Mouse (Mus musculus): ENCODE results near the gene Dysf. TPM values are rescaled to one million over a fixed set of nuclear protein-coding genes. Genes with fewer than 3 reads are reported as not detected.
A peak's percentile ranks its signal among the peaks of the same experiment; 100 is the strongest.

Gene Dysf
- polyA plus RNA-seq, 1 experiment from 2014 or later: 2.3 TPM

DNA sequence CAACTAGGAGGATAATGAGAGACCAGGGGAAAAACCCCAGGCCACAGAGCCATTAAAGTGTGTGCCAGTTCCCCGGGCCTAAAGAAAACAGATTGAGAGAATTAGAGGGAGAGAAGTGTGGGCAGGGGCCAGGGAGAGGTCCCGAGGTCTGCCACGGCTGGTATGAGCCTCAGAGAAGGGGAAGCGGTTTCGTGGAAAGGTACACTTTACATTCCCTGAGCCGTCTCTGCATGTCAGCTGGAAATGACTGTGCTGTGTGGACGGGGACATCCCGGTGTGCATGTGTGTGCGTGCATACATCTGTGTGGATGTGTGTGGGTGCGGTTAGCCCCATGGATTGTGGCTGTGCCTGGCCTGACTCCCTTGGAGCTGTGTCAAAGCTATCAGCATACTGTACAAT lies 76.4 kb downstream of the Dysf start:
- ATAC-seq (ENCODE audit: low FRiP score): no peak
- no peak overlapping the region for H3K9ac ChIP-seq (replicated peaks)
- no peak overlapping the region for H3K4me2 ChIP-seq
- no peak overlapping the region for H3K4me3 ChIP-seq (replicated peaks)
- 76% methylated on average over 10 of the region's 10 CpGs for WGBS
- H3K27ac ChIP-seq (replicated peaks): no peak overlapping the region
- H3K4me1 ChIP-seq: no peaks in the 10 kb centered on the region
- no peaks in the 10 kb centered on the region for H3K36me3 ChIP-seq
- no peaks in the 10 kb centered on the region for H3K9me3 ChIP-seq (replicated peaks)
- no peaks in the 10 kb centered on the region for H3K27me3 ChIP-seq (replicated peaks)

- H3K4me2 ChIP-seq: no peak overlapping the region
- H3K4me3 ChIP-seq (replicated peaks): no peak overlapping the region
- H3K36me3 ChIP-seq: no peaks in the 10 kb centered on the region
- ATAC-seq (ENCODE audit: low FRiP score): peak; percentile 75
- H3K9ac ChIP-seq (replicated peaks): no peak overlapping the region
- peaks cover 11% of the 10 kb centered on the region; the same call in 1 of the 2 replicates for H3K27me3 ChIP-seq (replicated peaks)
- 21% methylated on average over 4 of the region's 4 CpGs for WGBS
- H3K27ac ChIP-seq (replicated peaks): no peak overlapping the region
- H3K4me1 ChIP-seq: peaks cover 2% of the 10 kb centered on the region; the same call in 1 of the 2 replicates
- no peaks in the 10 kb centered on the region for H3K9me3 ChIP-seq (replicated peaks)
These were observed 85.1 kb downstream of the Dysf start for GRCm38 (mm10) chr6:84093473-84093872.

GRCm38 (mm10) chr6:84094536-84094935 lies 86.1 kb downstream of the Dysf start:
- no peaks in the 10 kb centered on the region for H3K36me3 ChIP-seq
- peaks cover 2% of the 10 kb centered on the region; the same call in 1 of the 2 replicates for H3K4me1 ChIP-seq
- 85% methylated on average over 9 of the region's 9 CpGs for WGBS
- no peak for ATAC-seq (ENCODE audit: low FRiP score)
- H3K9me3 ChIP-seq (replicated peaks): no peaks in the 10 kb centered on the region
- H3K27ac ChIP-seq (replicated peaks): no peak overlapping the region
- H3K4me3 ChIP-seq (replicated peaks): no peak overlapping the region
- no peak overlapping the region for H3K9ac ChIP-seq (replicated peaks)
- H3K27me3 ChIP-seq (replicated peaks): peaks cover 11% of the 10 kb centered on the region; the same call in 1 of the 2 replicates
- no peak overlapping the region for H3K4me2 ChIP-seq

DNA sequence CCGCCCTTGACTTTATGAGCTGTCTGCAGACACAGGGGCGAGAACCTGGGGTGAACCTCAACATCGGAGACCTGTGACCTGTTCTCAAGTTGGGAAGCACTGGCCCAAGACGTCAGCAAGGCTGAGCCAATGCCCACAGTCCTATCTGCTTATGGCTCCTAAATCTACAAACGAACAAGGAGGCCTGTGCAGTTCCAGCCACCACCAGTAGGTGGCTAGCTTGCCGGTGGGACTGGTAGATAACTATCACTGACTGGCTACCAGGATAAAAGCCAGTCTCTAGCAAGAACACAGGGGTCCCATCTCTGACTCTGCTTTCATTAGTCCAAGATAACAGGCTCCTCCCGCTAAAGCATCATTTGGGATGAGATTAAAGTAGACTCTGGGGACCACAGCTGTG lies 86.6 kb downstream of the Dysf start:
- no peak overlapping the region for H3K9ac ChIP-seq (replicated peaks)
- peaks cover 13% of the 10 kb centered on the region; the same call in 1 of the 2 replicates for H3K27me3 ChIP-seq (replicated peaks)
- H3K36me3 ChIP-seq: no peaks in the 10 kb centered on the region
- WGBS: 23% methylated on average over 7 of the region's 7 CpGs
- H3K4me2 ChIP-seq: no peak overlapping the region
- H3K4me3 ChIP-seq (replicated peaks): no peak overlapping the region
- ATAC-seq (ENCODE audit: low FRiP score): no peak
- H3K9me3 ChIP-seq (replicated peaks): no peaks in the 10 kb centered on the region
- no peak overlapping the region for H3K27ac ChIP-seq (replicated peaks)
- H3K4me1 ChIP-seq: peaks cover 2% of the 10 kb centered on the region; the same call in 1 of the 2 replicates

GRCm38 (mm10) chr6:84095882-84096281 lies 87.5 kb downstream of the Dysf start:
- peaks cover 2% of the 10 kb centered on the region; the same call in 1 of the 2 replicates for H3K4me1 ChIP-seq
- H3K27me3 ChIP-seq (replicated peaks): peaks cover 16% of the 10 kb centered on the region; the same call in 1 of the 2 replicates
- no peak overlapping the region for H3K9ac ChIP-seq (replicated peaks)
- 16% methylated on average over 7 of the region's 7 CpGs for WGBS
- peak; percentile 66; the same call in 1 of the 2 replicates for ATAC-seq (ENCODE audit: low FRiP score)
- H3K36me3 ChIP-seq: no peaks in the 10 kb centered on the region
- H3K9me3 ChIP-seq (replicated peaks): no peaks in the 10 kb centered on the region
- H3K4me3 ChIP-seq (replicated peaks): no peak overlapping the region
- no peak overlapping the region for H3K4me2 ChIP-seq
- no peak overlapping the region for H3K27ac ChIP-seq (replicated peaks)

DNA sequence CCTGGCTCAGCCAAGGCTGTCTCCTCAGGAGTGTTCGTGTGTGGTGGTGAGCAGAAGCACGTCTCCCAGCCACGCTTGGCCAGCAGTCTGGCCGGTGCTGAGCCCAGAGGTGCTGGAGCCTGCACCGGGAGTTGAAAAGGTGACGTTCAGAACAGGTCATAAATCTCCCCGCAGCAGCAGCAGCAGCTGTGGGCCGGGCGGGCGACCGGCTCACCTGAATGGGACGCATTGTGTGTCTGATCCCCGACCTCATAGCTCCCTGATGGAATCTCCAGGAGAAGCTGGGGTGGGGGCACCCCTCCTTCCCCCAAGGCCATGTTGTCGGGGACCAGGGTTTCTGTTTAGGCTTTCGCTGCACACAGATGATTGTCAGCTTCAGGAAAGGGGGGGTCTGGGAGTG lies 93.6 kb downstream of the Dysf start:
- WGBS: 21% methylated on average over 15 of the region's 15 CpGs
- no peak overlapping the region for H3K9ac ChIP-seq (replicated peaks)
- ATAC-seq (ENCODE audit: low FRiP score): no peak
- no peaks in the 10 kb centered on the region for H3K9me3 ChIP-seq (replicated peaks)
- no peak overlapping the region for H3K27ac ChIP-seq (replicated peaks)
- no peaks in the 10 kb centered on the region for H3K36me3 ChIP-seq
- peaks cover 25% of the 10 kb centered on the region for H3K4me1 ChIP-seq
- peaks cover 37% of the 10 kb centered on the region for H3K27me3 ChIP-seq (replicated peaks)
- no peak overlapping the region for H3K4me3 ChIP-seq (replicated peaks)
- H3K4me2 ChIP-seq: 0 out of 2 replicates have a peak overlapping the region, but pooled peaks have one; percentile 15

DNA sequence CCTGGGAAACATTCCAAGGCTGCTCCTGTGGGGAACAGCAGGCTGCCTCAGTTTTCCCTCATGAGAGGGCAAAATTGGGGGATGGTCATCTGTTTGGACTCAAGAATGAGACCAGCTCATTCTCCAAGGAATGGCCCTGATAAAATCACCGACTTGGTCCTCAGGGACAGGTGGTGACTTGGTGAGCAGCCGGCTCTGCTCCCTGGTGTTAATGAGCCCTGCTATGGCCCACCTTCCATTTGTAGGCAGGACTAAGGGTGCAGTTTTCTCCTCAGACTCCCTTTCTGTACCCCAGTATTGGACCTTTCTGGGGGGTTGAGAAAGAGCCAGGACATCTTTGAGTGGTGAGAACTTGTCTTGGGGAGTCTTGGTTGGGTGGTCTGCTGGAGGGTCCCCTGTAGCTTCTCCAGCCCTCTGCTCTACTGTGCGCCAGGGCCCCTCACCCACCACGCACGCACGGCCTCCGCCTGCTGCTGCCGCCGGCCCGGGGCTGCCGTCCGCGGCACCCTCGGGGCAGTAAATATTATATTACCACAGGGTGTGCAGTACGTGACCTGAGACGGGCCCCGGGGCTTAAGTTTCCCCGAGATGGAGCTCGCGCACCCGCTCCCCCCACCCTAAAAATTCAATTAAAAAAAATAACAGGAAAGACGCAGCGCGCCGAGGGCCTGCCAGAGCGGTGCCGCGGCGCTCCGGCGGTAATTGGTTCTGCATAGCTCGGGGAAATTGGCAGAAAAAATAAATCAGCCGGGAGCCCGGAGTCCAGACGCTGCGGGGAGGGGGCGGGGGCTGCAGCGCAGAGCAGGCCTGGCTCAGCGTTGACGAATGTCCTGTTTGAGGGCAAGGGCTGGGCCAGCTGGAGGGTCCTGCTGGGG lies 97.0 kb downstream of the Dysf start:
- Histone ChIP-seq H3K4me1 (peaks cover 25% of the 10 kb centered on the region), H3K4me3 (replicated peaks) (peak overlapping the region; percentile 38), H3K4me2 (peak overlapping the region; percentile 74), H3K27me3 (replicated peaks) (peaks cover 28% of the 10 kb centered on the region), H3K9ac (replicated peaks) (peak overlapping the region; percentile 40), H3K9me3 (replicated peaks) (no peaks in the 10 kb centered on the region), H3K36me3 (no peaks in the 10 kb centered on the region), H3K27ac (replicated peaks) (peak overlapping the region; percentile 54; the same call in 1 of the 2 replicates)
- 3% methylated on average over 40 of the region's 40 CpGs for WGBS
- ATAC-seq (ENCODE audit: low FRiP score): peak; percentile 74

DNA sequence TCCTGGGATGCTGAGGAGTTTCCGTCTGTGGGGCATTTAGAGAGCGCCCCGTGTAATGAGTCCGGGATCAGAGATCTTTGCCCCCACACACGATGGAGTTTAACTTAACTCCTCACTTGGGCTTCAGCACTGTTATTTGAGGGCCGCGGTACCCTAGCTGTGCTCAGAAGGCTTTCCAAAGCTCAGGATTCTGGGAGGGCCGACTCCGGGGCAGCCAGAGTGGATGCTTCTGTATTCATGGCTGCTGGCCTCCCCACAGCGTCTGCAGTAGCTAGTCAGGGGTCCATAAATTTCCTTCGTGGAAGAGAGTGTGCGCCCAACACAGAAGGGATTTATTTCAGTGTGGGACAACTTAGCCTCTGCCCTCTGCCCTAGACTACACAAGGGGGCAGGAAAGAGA lies 97.7 kb downstream of the Dysf start:
- H3K4me1 ChIP-seq: peaks cover 25% of the 10 kb centered on the region
- H3K9me3 ChIP-seq (replicated peaks): no peaks in the 10 kb centered on the region
- no peak overlapping the region; the same call in 1 of the 2 replicates for H3K27ac ChIP-seq (replicated peaks)
- no peaks in the 10 kb centered on the region for H3K36me3 ChIP-seq
- no peak overlapping the region for H3K9ac ChIP-seq (replicated peaks)
- peak overlapping the region; percentile 38 for H3K4me3 ChIP-seq (replicated peaks)
- ATAC-seq (ENCODE audit: low FRiP score): peak; percentile 46; the same call in 1 of the 2 replicates
- WGBS: 6% methylated on average over 12 of the region's 12 CpGs
- peaks cover 24% of the 10 kb centered on the region for H3K27me3 ChIP-seq (replicated peaks)
- H3K4me2 ChIP-seq: peak overlapping the region; percentile 74

DNA sequence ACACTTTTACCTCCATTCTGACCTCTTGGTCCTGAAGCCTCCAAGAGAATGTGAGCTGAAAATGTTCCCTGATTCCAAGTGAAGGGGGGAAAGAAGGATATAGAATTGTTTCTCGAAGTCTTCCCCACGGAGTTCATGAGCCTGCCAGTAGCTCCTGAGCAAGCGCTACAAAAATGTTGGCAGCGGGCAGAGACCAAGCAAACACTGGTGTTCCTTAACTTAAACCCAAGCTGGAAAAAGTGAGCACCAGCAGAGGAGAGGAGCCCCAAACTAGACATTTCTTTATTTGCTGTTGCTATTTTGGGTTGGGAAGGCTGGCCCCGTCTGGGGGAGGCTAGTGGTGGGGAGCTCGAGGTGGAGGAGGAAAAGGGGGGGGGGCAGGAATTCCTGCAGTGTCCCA lies 102.0 kb downstream of the Dysf start:
- Histone ChIP-seq H3K4me2 (no peak overlapping the region), H3K9me3 (replicated peaks) (no peaks in the 10 kb centered on the region), H3K9ac (replicated peaks) (no peak overlapping the region), H3K4me3 (replicated peaks) (no peak overlapping the region), H3K27ac (replicated peaks) (no peak overlapping the region), H3K4me1 (peaks cover 16% of the 10 kb centered on the region), H3K27me3 (replicated peaks) (peaks cover 7% of the 10 kb centered on the region; the same call in 1 of the 2 replicates), H3K36me3 (no peaks in the 10 kb centered on the region)
- WGBS: 84% methylated on average over 6 of the region's 6 CpGs
- ATAC-seq (ENCODE audit: low FRiP score): no peak

- H3K4me2 ChIP-seq: no peak overlapping the region
- H3K4me1 ChIP-seq: peaks cover 8% of the 10 kb centered on the region
- no peak for ATAC-seq (ENCODE audit: low FRiP score)
- H3K27me3 ChIP-seq (replicated peaks): peaks cover 7% of the 10 kb centered on the region; the same call in 1 of the 2 replicates
- 92% methylated on average over 11 of the region's 11 CpGs for WGBS
- H3K9me3 ChIP-seq (replicated peaks): no peaks in the 10 kb centered on the region
- no peaks in the 10 kb centered on the region for H3K36me3 ChIP-seq
- no peak overlapping the region for H3K4me3 ChIP-seq (replicated peaks)
- no peak overlapping the region for H3K27ac ChIP-seq (replicated peaks)
- no peak overlapping the region for H3K9ac ChIP-seq (replicated peaks)
These were observed 102.7 kb downstream of the Dysf start for GRCm38 (mm10) chr6:84111106-84111505.

DNA sequence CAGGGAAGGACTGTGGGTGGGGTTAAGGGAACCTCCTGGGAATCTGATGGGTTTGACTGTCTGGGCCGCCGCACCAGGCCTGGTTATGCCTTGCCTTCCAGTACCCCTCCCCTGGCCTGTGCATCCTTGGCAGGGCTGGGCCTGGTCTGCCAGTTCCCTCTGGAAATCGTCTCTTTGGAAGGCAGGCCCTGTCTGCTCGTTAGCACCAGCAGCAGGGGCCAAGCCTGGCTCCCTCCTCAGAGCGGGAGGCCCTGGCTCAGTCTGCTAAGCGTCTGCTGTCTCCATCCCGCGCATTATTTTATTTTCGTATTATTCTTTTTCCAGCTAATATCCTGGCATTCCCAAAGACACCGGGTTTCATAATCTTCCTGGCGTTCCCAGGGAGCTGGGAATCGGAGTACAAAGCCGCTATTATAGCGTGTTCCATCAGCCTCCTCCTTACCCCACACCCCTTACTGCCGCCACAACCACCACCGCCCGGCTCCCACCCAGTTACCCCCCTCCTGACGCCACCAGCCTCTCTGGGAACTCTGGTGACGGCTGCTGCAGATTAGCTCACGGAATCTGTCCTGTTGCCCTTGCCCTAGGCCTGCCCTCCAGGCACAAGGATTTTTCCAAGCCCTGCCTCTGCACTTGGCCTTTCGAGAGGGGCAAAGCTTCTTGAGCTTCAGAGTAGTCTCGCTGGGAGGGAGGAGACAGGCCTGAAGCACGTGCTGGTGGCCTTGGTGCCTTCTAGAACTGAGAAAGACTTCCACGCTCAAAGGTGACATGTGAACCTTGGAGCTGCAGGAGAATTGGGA lies 111.5 kb downstream of the Dysf start:
- 71% methylated on average over 24 of the region's 24 CpGs for WGBS
- no peak for ATAC-seq (ENCODE audit: low FRiP score)

More for the DNA sequence above, 111.5 kb downstream of the Dysf start:
- no peaks in the 10 kb centered on the region for H3K4me1 ChIP-seq
- H3K4me2 ChIP-seq: no peak overlapping the region
- H3K9me3 ChIP-seq (replicated peaks): no peaks in the 10 kb centered on the region
- no peak overlapping the region for H3K4me3 ChIP-seq (replicated peaks)
- H3K27me3 ChIP-seq (replicated peaks): no peaks in the 10 kb centered on the region
- H3K27ac ChIP-seq (replicated peaks): no peak overlapping the region
- H3K36me3 ChIP-seq: no peaks in the 10 kb centered on the region
- no peak overlapping the region for H3K9ac ChIP-seq (replicated peaks)

Measured in neural tube, embryonic 15.5 days (tissue).